Mouse (Mus musculus) bone marrow, adult 2 months (tissue): ENCODE measurements around the gene Tbck.

ENCODE experiments used
- CTCF ChIP-seq: fragments of 200-500 bp; IDR thresholded peaks from 2 replicates; pipeline ENCODE4 v1.5.1; 2011; ENCODE audit warnings: low read length, control low read depth; ENCODE audit not compliant: control insufficient read depth, insufficient read depth
- POLR2A ChIP-seq: fragments of 200-500 bp; IDR thresholded peaks from 2 replicates; pipeline ENCODE4 v1.6.1; 2011; ENCODE audit warnings: low read depth, mild to moderate bottlenecking, control low read depth, low read length, borderline replicate concordance; ENCODE audit not compliant: control insufficient read depth

GRCm38 (mm10) chr3:132838656-132839417 is 154.9 kb downstream of the Tbck start:
- no peak for TF ChIP-seq POLR2A
- no peak for TF ChIP-seq CTCF
